Mouse (Mus musculus) lung, adult 2 months (tissue): ENCODE measurements around the gene Hist1h2bj. TPM values are rescaled to one million over a fixed set of nuclear protein-coding genes. Genes with fewer than 3 reads are reported as not detected.
"Not testable (repeated sequence)": the region's sequence is repeated elsewhere in the genome, so short reads cannot be mapped to it uniquely, and the experiment has no call there.

Source experiments
- DNase-seq: peaks from one replicate; pipeline ENCODE4 v3.0.0; 2022
- H3K4me1 ChIP-seq: fragments of 200-500 bp; 2 replicates; pipeline ENCODE4 v1.6.1; 2011; ENCODE audit warnings: low read length; ENCODE audit not compliant: control insufficient read depth, insufficient read depth
- H3K4me3 ChIP-seq: fragments of 200-500 bp; replicated peaks from 2 replicates; pipeline ENCODE3; 2011; ENCODE audit warnings: low read depth, mild to moderate bottlenecking, control low read depth, low read length; ENCODE audit errors: extremely low read depth
- CTCF ChIP-seq: fragments of 200-500 bp; IDR thresholded peaks from 2 replicates; pipeline ENCODE4 v1.5.1; 2011; ENCODE audit warnings: mild to moderate bottlenecking, low read length, control low read depth; ENCODE audit not compliant: insufficient read depth
- POLR2A ChIP-seq: fragments of 200-500 bp; IDR thresholded peaks from 2 replicates; pipeline ENCODE4 v1.6.1; 2011; ENCODE audit warnings: low read depth, mild to moderate bottlenecking, control low read depth, low read length, borderline replicate concordance; ENCODE audit errors: extremely low read depth
- WGBS: fragments of 180-500 bp; shearing (Covaris S2); methylation state at CpG from one replicate; pipeline ENCODE4 v1.1.7; 2018; 5-methylcytosine and 5-hydroxymethylcytosine counted together
- polyA plus RNA-seq: library from polyadenylated mRNA; depleted of rRNA; stranded (reverse); fragments of >200 nt; gene quantifications from 2 replicates; pipeline ENCODE4 v1.2.3, GENCODE M21; 2012; rRNA removed

Gene Hist1h2bj
- polyA plus RNA-seq, result 1.8 and 3.5 TPM in 2 replicates

GRCm38 (mm10) chr13:22042568-22043502, at the start of gene Hist1h2bj, which contains the start of gene Hist1h2ag:
Gene Hist1h2bj, plus strand, starts transcription at chr13:22043214.
Gene Hist1h2ag, minus strand, starts transcription at chr13:22042944.
- peak within 1 kb of the TSS; percentile 48 for H3K4me3 ChIP-seq
- DNase-seq, result peak; percentile 76
- peak; percentile 74; the same call in 1 of the 2 replicates for TF ChIP-seq POLR2A
- under 1% methylated on average over 57 of the region's 80 CpGs for WGBS
- H3K4me1 ChIP-seq, result not testable (repeated sequence)

GRCm38 (mm10) chr13:21993957-21994738, 48.9 kb upstream of the Hist1h2bj start:
- TF ChIP-seq POLR2A, result no peak
- TF ChIP-seq CTCF, result no peak
- DNase-seq, result no peak
- Histone ChIP-seq H3K4me1 (peaks cover 6% of the 10 kb centered on the region; the same call in 1 of the 2 replicates), H3K4me3 (no peak overlapping the region)
- 14% methylated on average over 22 of the region's 22 CpGs for WGBS

- peaks cover 6% of the 10 kb centered on the region; the same call in 1 of the 2 replicates for H3K4me1 ChIP-seq
- no peak overlapping the region for H3K4me3 ChIP-seq
- 10% methylated on average over 8 of the region's 8 CpGs for WGBS
- DNase-seq, result no peak
- TF ChIP-seq POLR2A (no peak), CTCF (no peak)
Measured at GRCm38 (mm10) chr13:21994896-21995295, 48.1 kb upstream of the Hist1h2bj start.

- Histone ChIP-seq H3K4me3 (peak overlapping the region; percentile 27), H3K4me1 (peaks cover 6% of the 10 kb centered on the region; the same call in 1 of the 2 replicates)
- 2% methylated on average over 21 of the region's 21 CpGs for WGBS
- no peak for DNase-seq
- TF ChIP-seq CTCF (no peak), POLR2A (no peak)
Measured at GRCm38 (mm10) chr13:21995331-21995914, 47.6 kb upstream of the Hist1h2bj start.

- H3K4me3 ChIP-seq, result no peak overlapping the region
- DNase-seq, result no peak
- 12% methylated on average over 12 of the region's 12 CpGs for WGBS
- TF ChIP-seq POLR2A (no peak), CTCF (no peak)
- peaks cover 6% of the 10 kb centered on the region; the same call in 1 of the 2 replicates for H3K4me1 ChIP-seq
Measured at GRCm38 (mm10) chr13:21996101-21996839, 46.7 kb upstream of the Hist1h2bj start.

GRCm38 (mm10) chr13:21996840-21997185, 46.2 kb upstream of the Hist1h2bj start:
- Histone ChIP-seq H3K4me1 (peaks cover 6% of the 10 kb centered on the region; the same call in 1 of the 2 replicates), H3K4me3 (no peak overlapping the region)
- TF ChIP-seq CTCF (no peak), POLR2A (no peak)
- 11% methylated on average over 13 of the region's 13 CpGs for WGBS
- no peak for DNase-seq

GRCm38 (mm10) chr13:21997201-21997820, 45.7 kb upstream of the Hist1h2bj start:
- Histone ChIP-seq H3K4me1 (peaks cover 6% of the 10 kb centered on the region; the same call in 1 of the 2 replicates), H3K4me3 (no peak overlapping the region)
- DNase-seq, result no peak
- 13% methylated on average over 21 of the region's 21 CpGs for WGBS
- no peak for TF ChIP-seq POLR2A
- TF ChIP-seq CTCF, result no peak

- TF ChIP-seq CTCF, result no peak
- TF ChIP-seq POLR2A, result no peak
- WGBS, result 12% methylated on average over 4 of the region's 4 CpGs
Measured at GRCm38 (mm10) chr13:21997821-21998220, 45.2 kb upstream of the Hist1h2bj start.

More at GRCm38 (mm10) chr13:21997821-21998220, 45.2 kb upstream of the Hist1h2bj start:
- no peak overlapping the region for H3K4me3 ChIP-seq
- DNase-seq, result no peak
- peaks cover 6% of the 10 kb centered on the region; the same call in 1 of the 2 replicates for H3K4me1 ChIP-seq
